Mouse (Mus musculus) embryonic fibroblast, embryonic 13.5 days (primary cell): ENCODE data around the gene Cul3.

Experiments used
- CTCF ChIP-seq: IDR thresholded peaks from 2 replicates; pipeline ENCODE4 v1.5.1; 2011; ENCODE audit warnings: mild to moderate bottlenecking, control low read depth, low read length, moderate library complexity, borderline replicate concordance; ENCODE audit not compliant: insufficient read depth
- POLR2A ChIP-seq: IDR thresholded peaks from 2 replicates; pipeline ENCODE4 v1.6.1; 2011; ENCODE audit warnings: low read depth, mild to moderate bottlenecking, control low read depth, low read length, moderate library complexity

GRCm38 (mm10) chr1:80241579-80241978 is 98.7 kb downstream of the Cul3 start:
- TF ChIP-seq POLR2A (no peak), CTCF (no peak)
